Mouse (Mus musculus): ENCODE results near the gene Tmtc4.
A peak's percentile ranks its signal among the peaks of the same experiment; 100 is the strongest.

The Tmtc4 gene

GRCm38 (mm10) chr14:122902136-122902535, 81.7 kb downstream of the Tmtc4 start:
- peak; percentile 95 to 96 for DNase-seq

- peak in 1 of 2 experiments; percentile 13 for DNase-seq
These were observed 82.1 kb downstream of the Tmtc4 start for GRCm38 (mm10) chr14:122901715-122902114.

- no peak for DNase-seq
These were observed 82.7 kb downstream of the Tmtc4 start for GRCm38 (mm10) chr14:122901177-122901576.

GRCm38 (mm10) chr14:122900679-122901078, 83.2 kb downstream of the Tmtc4 start:
- peak; percentile 23 to 34 for DNase-seq

GRCm38 (mm10) chr14:122898550-122898949, 85.3 kb downstream of the Tmtc4 start:
- DNase-seq, result no peak

GRCm38 (mm10) chr14:122896106-122896505, 87.7 kb downstream of the Tmtc4 start:
- DNase-seq, result no peak

- no peak for DNase-seq
These were observed 92.3 kb downstream of the Tmtc4 start for GRCm38 (mm10) chr14:122891470-122891968.

GRCm38 (mm10) chr14:122888480-122888872, 95.4 kb downstream of the Tmtc4 start:
- no peak for DNase-seq

- DNase-seq, result no peak
These were observed 95.9 kb downstream of the Tmtc4 start for GRCm38 (mm10) chr14:122887702-122888479.

GRCm38 (mm10) chr14:122887278-122887677, 96.6 kb downstream of the Tmtc4 start:
- no peak for DNase-seq

- DNase-seq, result no peak
These were observed 97.9 kb downstream of the Tmtc4 start for GRCm38 (mm10) chr14:122885893-122886292.

- DNase-seq, result no peak
These were observed 99.8 kb downstream of the Tmtc4 start for GRCm38 (mm10) chr14:122883821-122884584.

GRCm38 (mm10) chr14:122883410-122883806, 100.4 kb downstream of the Tmtc4 start:
- DNase-seq, result no peak

- DNase-seq, result no peak
These were observed 100.9 kb downstream of the Tmtc4 start for GRCm38 (mm10) chr14:122882795-122883409.

- DNase-seq, result no peak
These were observed 101.6 kb downstream of the Tmtc4 start for GRCm38 (mm10) chr14:122882201-122882639.

GRCm38 (mm10) chr14:122881699-122882098, 102.1 kb downstream of the Tmtc4 start:
- no peak for DNase-seq

- no peak for DNase-seq
These were observed 103.5 kb downstream of the Tmtc4 start for GRCm38 (mm10) chr14:122880291-122880690.

GRCm38 (mm10) chr14:122877787-122878186, 106.0 kb downstream of the Tmtc4 start:
- DNase-seq, result no peak

- peak; percentile 13 to 28 for DNase-seq
These were observed 107.1 kb downstream of the Tmtc4 start for GRCm38 (mm10) chr14:122876723-122877122.

GRCm38 (mm10) chr14:122876163-122876562, 107.7 kb downstream of the Tmtc4 start:
- peak; percentile 72 to 84 for DNase-seq

- no peak for DNase-seq
These were observed 108.2 kb downstream of the Tmtc4 start for GRCm38 (mm10) chr14:122875636-122876035.

- no peak for DNase-seq
These were observed 108.8 kb downstream of the Tmtc4 start for GRCm38 (mm10) chr14:122875056-122875455.

- DNase-seq, result no peak
These were observed 111.2 kb downstream of the Tmtc4 start for GRCm38 (mm10) chr14:122872612-122873011.

All from kidney, postnatal 36 days (tissue).